Mouse (Mus musculus): ENCODE data around the gene Caprin1.
A peak's percentile ranks its signal among the peaks of the same experiment; 100 is the strongest.

The Caprin1 gene

GRCm38 (mm10) chr2:103797491-103798009 is at the start of gene Caprin1:
TSS of gene Caprin1 (minus strand) at chr2:103797649.
- DNase-seq (ENCODE audit: low read depth, low spot score): peak; percentile 91

- DNase-seq (ENCODE audit: low read depth, low spot score): no peak
Measured at GRCm38 (mm10) chr2:103846875-103847274, 49.4 kb upstream of the Caprin1 start.

- DNase-seq (ENCODE audit: low read depth, low spot score): no peak
Measured at GRCm38 (mm10) chr2:103846271-103846670, 48.8 kb upstream of the Caprin1 start.

GRCm38 (mm10) chr2:103844016-103844415 is 46.6 kb upstream of the Caprin1 start:
- DNase-seq (ENCODE audit: low read depth, low spot score): no peak

GRCm38 (mm10) chr2:103843321-103843720 is 45.9 kb upstream of the Caprin1 start:
- DNase-seq (ENCODE audit: low read depth, low spot score): no peak

- DNase-seq (ENCODE audit: low read depth, low spot score): no peak
Measured at GRCm38 (mm10) chr2:103842299-103842698, 44.9 kb upstream of the Caprin1 start.

GRCm38 (mm10) chr2:103838483-103838882 is 41.0 kb upstream of the Caprin1 start:
- DNase-seq (ENCODE audit: low read depth, low spot score): no peak

- DNase-seq (ENCODE audit: low read depth, low spot score): no peak
Measured at GRCm38 (mm10) chr2:103837166-103837565, 39.7 kb upstream of the Caprin1 start.

- DNase-seq (ENCODE audit: low read depth, low spot score): no peak
Measured at GRCm38 (mm10) chr2:103835614-103836395, 38.4 kb upstream of the Caprin1 start.

GRCm38 (mm10) chr2:103833816-103834445 is 36.5 kb upstream of the Caprin1 start:
- DNase-seq (ENCODE audit: low read depth, low spot score): no peak

- no peak for DNase-seq (ENCODE audit: low read depth, low spot score)
Measured at GRCm38 (mm10) chr2:103832899-103833298, 35.5 kb upstream of the Caprin1 start.

- DNase-seq (ENCODE audit: low read depth, low spot score): no peak
Measured at GRCm38 (mm10) chr2:103828900-103829299, 31.5 kb upstream of the Caprin1 start.

- DNase-seq (ENCODE audit: low read depth, low spot score): no peak
Measured at GRCm38 (mm10) chr2:103824916-103825315, 27.5 kb upstream of the Caprin1 start.

- DNase-seq (ENCODE audit: low read depth, low spot score): no peak
Measured at GRCm38 (mm10) chr2:103822560-103822959, 25.1 kb upstream of the Caprin1 start.

- DNase-seq (ENCODE audit: low read depth, low spot score): peak; percentile 68
Measured at GRCm38 (mm10) chr2:103817145-103817895, 19.9 kb upstream of the Caprin1 start.

GRCm38 (mm10) chr2:103815976-103816375 is 18.5 kb upstream of the Caprin1 start:
- DNase-seq (ENCODE audit: low read depth, low spot score): no peak

GRCm38 (mm10) chr2:103811465-103812191 is 14.2 kb upstream of the Caprin1 start:
- no peak for DNase-seq (ENCODE audit: low read depth, low spot score)

GRCm38 (mm10) chr2:103810412-103810811 is 13.0 kb upstream of the Caprin1 start:
- DNase-seq (ENCODE audit: low read depth, low spot score): no peak

- DNase-seq (ENCODE audit: low read depth, low spot score): no peak
Measured at GRCm38 (mm10) chr2:103808466-103808865, 11.0 kb upstream of the Caprin1 start.

- DNase-seq (ENCODE audit: low read depth, low spot score): no peak
Measured at GRCm38 (mm10) chr2:103803770-103804530, 6.5 kb upstream of the Caprin1 start.

GRCm38 (mm10) chr2:103802422-103802821 is 5.0 kb upstream of the Caprin1 start:
- no peak for DNase-seq (ENCODE audit: low read depth, low spot score)
